Mouse (Mus musculus) liver, adult 2 months (tissue): ENCODE results near the gene G0s2.

ENCODE experiments used
- CTCF ChIP-seq: fragments of 200-500 bp; IDR thresholded peaks from 2 replicates; pipeline ENCODE4 v1.5.1; 2011; ENCODE audit warnings: low read depth, low read length, control low read depth
- POLR2A ChIP-seq: fragments of 200-500 bp; IDR thresholded peaks from 2 replicates; pipeline ENCODE4 v1.6.1; 2011; ENCODE audit warnings: low read length, control low read depth; ENCODE audit not compliant: insufficient read depth; ENCODE audit errors: extremely low read depth

- TF ChIP-seq POLR2A: no peak
- TF ChIP-seq CTCF: no peak
These were observed 16.4 kb downstream of the G0s2 start for GRCm38 (mm10) chr1:193256621-193257098.
